Mouse (Mus musculus) heart, embryonic 12.5 days (tissue): Measurements from ENCODE around the gene Ptprn2. TPM values are rescaled to one million over a fixed set of nuclear protein-coding genes. Genes with fewer than 3 reads are reported as not detected.

ENCODE experiments used
- ATAC-seq: fragments of 200-750 bp; cut with Nextera tagmentation; 2 replicates; pipeline ENCODE4 v1.8.0; 2017; ENCODE audit warnings: moderate TSS enrichment, moderate library complexity; ENCODE audit not compliant: insufficient number of reproducible peaks, low FRiP score
- H3K27ac ChIP-seq: fragments of 300-500 bp; sonication (generic); 2 replicates; pipeline ENCODE4 v1.5.1; 2016; ENCODE audit warnings: mild to moderate bottlenecking, moderate library complexity; ENCODE audit not compliant: poor library complexity, severe bottlenecking
- H3K27me3 ChIP-seq: fragments of 300-500 bp; sonication (generic); replicated peaks from 2 replicates; pipeline ENCODE4 v1.6.1; 2016; ENCODE audit warnings: mild to moderate bottlenecking, moderate library complexity
- H3K36me3 ChIP-seq: fragments of 300-500 bp; sonication (generic); 2 replicates; pipeline ENCODE4 v1.6.1; 2016; ENCODE audit warnings: mild to moderate bottlenecking, moderate library complexity
- H3K4me1 ChIP-seq: fragments of 300-500 bp; sonication (generic); replicated peaks from 2 replicates; pipeline ENCODE4 v1.6.1; 2016; ENCODE audit warnings: mild to moderate bottlenecking
- H3K4me2 ChIP-seq: fragments of 300-500 bp; sonication (generic); 2 replicates; pipeline ENCODE4 v1.6.1; 2016; ENCODE audit warnings: mild to moderate bottlenecking, moderate library complexity
- H3K4me3 ChIP-seq: fragments of 300-500 bp; sonication (generic); 2 replicates; pipeline ENCODE4 v1.5.1; 2016; ENCODE audit warnings: mild to moderate bottlenecking
- H3K9ac ChIP-seq: fragments of 300-500 bp; sonication (generic); 2 replicates; pipeline ENCODE4 v1.6.1; 2016; ENCODE audit warnings: mild to moderate bottlenecking, moderate library complexity
- H3K9me3 ChIP-seq: fragments of 300-500 bp; sonication (generic); replicated peaks from 2 replicates; pipeline ENCODE4 v1.6.1; 2016; ENCODE audit warnings: mild to moderate bottlenecking, moderate library complexity
- WGBS: fragments of 180-500 bp; shearing (Covaris S2); methylation state at CpG from one replicate; pipeline ENCODE4 v1.1.7; 2016; 5-methylcytosine and 5-hydroxymethylcytosine counted together
- polyA plus RNA-seq: library from polyadenylated mRNA; unstranded; fragments of >200 nt; fragmentation: Nextera tagmentation; extraction: Ambion mirVana; gene quantifications from 2 replicates; pipeline ENCODE4 v1.2.1, GENCODE M21; 2016

Ptprn2 gene
- polyA plus RNA-seq, 1 experiment from 2014 or later, result 0.05 TPM

GRCm38 (mm10) chr12:116515824-116516223 is 30.3 kb downstream of the Ptprn2 start:
- H3K36me3 ChIP-seq, result no peaks in the 10 kb centered on the region
- H3K4me2 ChIP-seq, result no peak overlapping the region
- no peaks in the 10 kb centered on the region for H3K9me3 ChIP-seq
- H3K4me3 ChIP-seq, result no peak overlapping the region
- H3K27ac ChIP-seq, result no peak overlapping the region
- H3K27me3 ChIP-seq, result no peaks in the 10 kb centered on the region
- H3K4me1 ChIP-seq, result no peaks in the 10 kb centered on the region
- H3K9ac ChIP-seq, result no peak overlapping the region
- ATAC-seq, result no peak

GRCm38 (mm10) chr12:116528861-116529260 is 43.3 kb downstream of the Ptprn2 start:
- no peak overlapping the region for H3K27ac ChIP-seq
- H3K27me3 ChIP-seq, result no peaks in the 10 kb centered on the region
- no peak for ATAC-seq
- no peak overlapping the region for H3K4me2 ChIP-seq
- 72% methylated on average over 4 of the region's 4 CpGs for WGBS
- H3K4me1 ChIP-seq, result no peaks in the 10 kb centered on the region
- no peaks in the 10 kb centered on the region for H3K9me3 ChIP-seq
- no peaks in the 10 kb centered on the region for H3K36me3 ChIP-seq
- H3K9ac ChIP-seq, result no peak overlapping the region
- H3K4me3 ChIP-seq, result no peak overlapping the region

- Histone ChIP-seq H3K9me3 (no peaks in the 10 kb centered on the region), H3K9ac (no peak overlapping the region), H3K4me3 (no peak overlapping the region), H3K36me3 (no peaks in the 10 kb centered on the region), H3K27me3 (no peaks in the 10 kb centered on the region), H3K4me2 (no peak overlapping the region), H3K4me1 (no peaks in the 10 kb centered on the region), H3K27ac (no peak overlapping the region)
- no peak for ATAC-seq
Measured at GRCm38 (mm10) chr12:116533281-116533680, 47.8 kb downstream of the Ptprn2 start.

DNA sequence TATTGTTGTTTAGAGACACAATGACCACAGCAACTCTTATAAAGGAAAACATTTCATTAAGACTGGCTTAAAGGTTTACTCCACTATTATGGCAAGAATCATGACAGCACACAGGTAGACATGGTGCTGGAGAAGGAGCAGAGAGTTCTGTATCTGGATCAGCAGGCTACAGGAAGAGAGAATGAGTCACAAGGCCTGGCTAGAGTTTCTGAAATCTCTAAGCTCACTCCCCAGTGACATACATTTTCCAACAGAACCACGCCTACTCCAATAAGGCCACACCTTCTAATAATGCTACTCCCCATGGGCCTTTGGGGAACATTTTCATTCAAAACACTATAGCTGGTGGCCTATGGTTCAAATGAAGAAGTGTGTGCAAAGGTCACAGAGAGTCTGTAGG is 53.8 kb downstream of the Ptprn2 start:
- Histone ChIP-seq H3K4me1 (no peaks in the 10 kb centered on the region), H3K36me3 (no peaks in the 10 kb centered on the region), H3K4me3 (no peak overlapping the region), H3K27ac (no peak overlapping the region), H3K4me2 (no peak overlapping the region), H3K27me3 (no peaks in the 10 kb centered on the region), H3K9me3 (no peaks in the 10 kb centered on the region), H3K9ac (no peak overlapping the region)
- no peak for ATAC-seq
- 76% methylated on average over 1 of the region's 1 CpGs for WGBS

GRCm38 (mm10) chr12:116540608-116541007 is 55.1 kb downstream of the Ptprn2 start:
- Histone ChIP-seq H3K9me3 (no peaks in the 10 kb centered on the region), H3K4me3 (no peak overlapping the region), H3K9ac (no peak overlapping the region), H3K27ac (no peak overlapping the region), H3K27me3 (no peaks in the 10 kb centered on the region), H3K36me3 (no peaks in the 10 kb centered on the region), H3K4me1 (no peaks in the 10 kb centered on the region), H3K4me2 (no peak overlapping the region)
- ATAC-seq, result no peak
- WGBS, result 71% methylated on average over 1 of the region's 1 CpGs

GRCm38 (mm10) chr12:116550031-116550430 is 64.5 kb downstream of the Ptprn2 start:
- ATAC-seq, result no peak
- H3K4me2 ChIP-seq, result no peak overlapping the region
- H3K27me3 ChIP-seq, result no peaks in the 10 kb centered on the region
- H3K9ac ChIP-seq, result no peak overlapping the region
- no peaks in the 10 kb centered on the region for H3K9me3 ChIP-seq
- no peak overlapping the region for H3K27ac ChIP-seq
- no peaks in the 10 kb centered on the region for H3K36me3 ChIP-seq
- H3K4me3 ChIP-seq, result no peak overlapping the region
- H3K4me1 ChIP-seq, result no peaks in the 10 kb centered on the region
- WGBS, result 35% methylated on average over 1 of the region's 1 CpGs

DNA sequence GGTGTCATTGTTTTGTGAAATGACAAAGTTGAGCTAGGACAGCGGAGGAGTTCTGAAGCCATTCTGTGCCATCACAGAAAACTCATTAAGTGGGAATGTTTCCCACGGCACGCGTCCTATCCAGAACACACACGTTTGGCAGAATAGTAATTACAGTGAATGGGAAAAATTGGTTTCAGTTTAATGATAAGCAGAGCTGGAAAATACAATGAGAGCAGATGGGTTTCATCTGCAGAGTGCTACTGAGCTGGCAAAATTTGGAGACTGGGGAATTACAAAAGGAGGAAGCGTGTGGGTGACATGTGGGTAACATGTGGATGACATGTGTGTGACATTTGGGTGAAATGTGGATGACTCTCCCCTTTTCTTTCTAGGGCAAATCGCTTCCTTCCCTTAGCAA is 66.0 kb downstream of the Ptprn2 start:
- no peaks in the 10 kb centered on the region for H3K27me3 ChIP-seq
- no peaks in the 10 kb centered on the region for H3K9me3 ChIP-seq
- H3K27ac ChIP-seq, result no peak overlapping the region
- no peaks in the 10 kb centered on the region for H3K4me1 ChIP-seq
- no peak overlapping the region for H3K4me2 ChIP-seq
- 81% methylated on average over 7 of the region's 7 CpGs for WGBS
- no peak overlapping the region for H3K9ac ChIP-seq
- no peak overlapping the region for H3K4me3 ChIP-seq
- no peak for ATAC-seq
- no peaks in the 10 kb centered on the region for H3K36me3 ChIP-seq

DNA sequence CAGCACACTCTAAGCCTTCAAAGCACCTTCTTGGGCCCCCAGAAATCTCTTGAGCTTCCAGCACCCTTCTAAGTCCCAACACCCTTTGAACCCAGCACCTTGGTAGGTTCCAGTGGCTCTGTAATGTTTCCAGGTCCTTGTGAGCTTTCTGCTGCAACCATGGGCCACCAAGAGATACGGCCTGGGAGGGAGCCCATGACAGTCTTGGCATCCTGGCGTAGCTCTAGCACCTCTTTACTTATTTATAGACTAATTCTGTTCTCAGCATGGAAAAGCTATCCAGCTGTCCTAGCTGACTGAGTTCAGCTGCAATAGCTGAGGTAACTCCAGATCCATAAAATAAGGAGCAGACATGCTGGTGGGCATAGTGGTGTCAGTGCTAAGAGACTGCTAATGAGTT is 66.8 kb downstream of the Ptprn2 start:
- Histone ChIP-seq H3K27ac (no peak overlapping the region), H3K9me3 (no peaks in the 10 kb centered on the region), H3K4me2 (no peak overlapping the region), H3K4me1 (no peaks in the 10 kb centered on the region), H3K4me3 (no peak overlapping the region), H3K36me3 (no peaks in the 10 kb centered on the region), H3K9ac (no peak overlapping the region), H3K27me3 (no peaks in the 10 kb centered on the region)
- no peak for ATAC-seq
- WGBS, result 63% methylated on average over 2 of the region's 2 CpGs

GRCm38 (mm10) chr12:116553361-116553760 is 67.8 kb downstream of the Ptprn2 start:
- Histone ChIP-seq H3K4me1 (no peaks in the 10 kb centered on the region), H3K36me3 (no peaks in the 10 kb centered on the region), H3K9me3 (no peaks in the 10 kb centered on the region), H3K27me3 (no peaks in the 10 kb centered on the region), H3K27ac (no peak overlapping the region), H3K4me3 (no peak overlapping the region), H3K9ac (no peak overlapping the region), H3K4me2 (no peak overlapping the region)
- no peak for ATAC-seq

- ATAC-seq, result no peak
- Histone ChIP-seq H3K4me2 (no peak overlapping the region), H3K27me3 (no peaks in the 10 kb centered on the region), H3K36me3 (no peaks in the 10 kb centered on the region), H3K9me3 (no peaks in the 10 kb centered on the region), H3K9ac (no peak overlapping the region), H3K4me1 (no peaks in the 10 kb centered on the region), H3K4me3 (no peak overlapping the region), H3K27ac (no peak overlapping the region)
- 74% methylated on average over 4 of the region's 4 CpGs for WGBS
Measured at GRCm38 (mm10) chr12:116555964-116556363, 70.4 kb downstream of the Ptprn2 start.

DNA sequence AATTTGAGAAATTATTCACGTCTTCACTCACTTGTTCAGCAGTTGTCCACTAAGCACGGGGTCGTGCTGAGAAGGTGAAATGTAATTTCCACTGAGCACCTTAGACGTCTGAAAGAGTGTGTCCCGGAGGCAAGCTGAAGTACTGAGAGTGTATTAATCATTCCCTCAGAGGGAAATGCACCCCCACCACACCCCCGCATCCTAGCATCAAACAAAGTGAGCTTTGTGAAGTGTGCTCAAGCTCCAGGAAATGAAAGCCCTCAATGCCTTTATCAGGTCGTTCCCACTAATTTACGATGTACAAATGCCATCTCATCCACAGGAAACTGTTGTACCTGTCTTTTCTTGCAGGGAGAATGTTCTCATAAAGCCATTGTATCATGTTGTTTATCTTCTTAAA is 78.9 kb downstream of the Ptprn2 start:
- H3K4me3 ChIP-seq, result no peak overlapping the region
- H3K9me3 ChIP-seq, result no peaks in the 10 kb centered on the region
- no peak overlapping the region for H3K4me2 ChIP-seq
- ATAC-seq, result no peak
- no peak overlapping the region for H3K27ac ChIP-seq
- no peaks in the 10 kb centered on the region for H3K27me3 ChIP-seq
- H3K36me3 ChIP-seq, result no peaks in the 10 kb centered on the region
- no peaks in the 10 kb centered on the region for H3K4me1 ChIP-seq
- H3K9ac ChIP-seq, result no peak overlapping the region
- WGBS, result 75% methylated on average over 8 of the region's 8 CpGs

- H3K27ac ChIP-seq, result no peak overlapping the region
- WGBS, result 61% methylated on average over 1 of the region's 1 CpGs
- no peaks in the 10 kb centered on the region for H3K27me3 ChIP-seq
- no peak overlapping the region for H3K4me2 ChIP-seq
- no peak for ATAC-seq
- no peaks in the 10 kb centered on the region for H3K4me1 ChIP-seq
- no peak overlapping the region for H3K9ac ChIP-seq
- H3K4me3 ChIP-seq, result no peak overlapping the region
- no peaks in the 10 kb centered on the region for H3K36me3 ChIP-seq
- no peaks in the 10 kb centered on the region for H3K9me3 ChIP-seq
Measured at GRCm38 (mm10) chr12:116566672-116567071, 81.2 kb downstream of the Ptprn2 start.
